Mouse (Mus musculus) liver, embryonic 14.5 days (tissue): ENCODE results near the gene Dnah8.

ENCODE experiments used
- CTCF ChIP-seq: IDR thresholded peaks from 2 replicates; pipeline ENCODE4 v1.5.1; 2016; ENCODE audit warnings: antibody characterized with exemption, low read depth, control low read depth
- EP300 ChIP-seq: IDR thresholded peaks from 2 replicates; pipeline ENCODE4 v1.6.1; 2016; ENCODE audit warnings: antibody characterized with exemption, low read depth

- TF ChIP-seq CTCF = no peak
- TF ChIP-seq EP300 = no peak
Measured at GRCm38 (mm10) chr17:30662131-30662530, 38.0 kb downstream of the Dnah8 start.
